Mouse (Mus musculus) heart, embryonic 11.5 days (tissue): Measurements from ENCODE around the gene Slc6a4. TPM values are rescaled to one million over a fixed set of nuclear protein-coding genes. Genes with fewer than 3 reads are reported as not detected.

Experiments
- ATAC-seq: fragments of 200-750 bp; cut with Nextera tagmentation; replicated peaks from 2 replicates; pipeline ENCODE4 v1.8.0; 2017; ENCODE audit warnings: moderate library complexity; ENCODE audit not compliant: insufficient number of reproducible peaks, low FRiP score, low TSS enrichment
- H3K27ac ChIP-seq: fragments of 300-500 bp; sonication (generic); 2 replicates; pipeline ENCODE4 v1.5.1; 2014; ENCODE audit warnings: mild to moderate bottlenecking, low read depth, low read length
- H3K27me3 ChIP-seq: fragments of 300-500 bp; sonication (generic); 2 replicates; pipeline ENCODE4 v1.6.1; 2014; ENCODE audit warnings: mild to moderate bottlenecking, low read length, mixed read lengths; ENCODE audit not compliant: control insufficient read depth, insufficient read depth
- H3K36me3 ChIP-seq: fragments of 300-500 bp; sonication (generic); 2 replicates; pipeline ENCODE4 v1.6.1; 2014; ENCODE audit warnings: mild to moderate bottlenecking, low read length, moderate library complexity, mixed read lengths; ENCODE audit not compliant: control insufficient read depth, insufficient read depth
- H3K4me1 ChIP-seq: fragments of 300-500 bp; sonication (generic); 2 replicates; pipeline ENCODE4 v1.6.1; 2014; ENCODE audit warnings: low read length; ENCODE audit not compliant: control insufficient read depth, insufficient read depth
- H3K4me2 ChIP-seq: fragments of 300-500 bp; sonication (generic); 2 replicates; pipeline ENCODE4 v1.6.1; 2014; ENCODE audit warnings: mild to moderate bottlenecking, moderate library complexity
- H3K4me3 ChIP-seq: fragments of 300-500 bp; sonication (generic); 2 replicates; pipeline ENCODE4 v1.5.1; 2014; ENCODE audit warnings: low read depth, low read length
- H3K9ac ChIP-seq: fragments of 300-500 bp; sonication (generic); 2 replicates; pipeline ENCODE4 v1.6.1; 2014; ENCODE audit warnings: mild to moderate bottlenecking, low read depth, low read length, moderate library complexity
- H3K9me3 ChIP-seq: fragments of 300-500 bp; sonication (generic); replicated peaks from 2 replicates; pipeline ENCODE4 v1.6.1; 2016; ENCODE audit warnings: low read length; ENCODE audit not compliant: control insufficient read depth
- WGBS: fragments of 180-500 bp; shearing (Covaris S2); extraction: QIAGEN DNeasy Blood & Tissue Kit; methylation state at CpG from one replicate; pipeline ENCODE4 v1.1.7; 2014; ENCODE audit not compliant: insufficient replicate concordance; 5-methylcytosine and 5-hydroxymethylcytosine counted together
- polyA plus RNA-seq: library from polyadenylated mRNA; unstranded; fragments of >200 nt; fragmentation: Nextera tagmentation; extraction: Ambion mirVana; gene quantifications from 2 replicates; pipeline ENCODE4 v1.2.1, GENCODE M21; 2014

Gene Slc6a4
- polyA plus RNA-seq: 1.5 and 2.2 TPM in 2 replicates

DNA sequence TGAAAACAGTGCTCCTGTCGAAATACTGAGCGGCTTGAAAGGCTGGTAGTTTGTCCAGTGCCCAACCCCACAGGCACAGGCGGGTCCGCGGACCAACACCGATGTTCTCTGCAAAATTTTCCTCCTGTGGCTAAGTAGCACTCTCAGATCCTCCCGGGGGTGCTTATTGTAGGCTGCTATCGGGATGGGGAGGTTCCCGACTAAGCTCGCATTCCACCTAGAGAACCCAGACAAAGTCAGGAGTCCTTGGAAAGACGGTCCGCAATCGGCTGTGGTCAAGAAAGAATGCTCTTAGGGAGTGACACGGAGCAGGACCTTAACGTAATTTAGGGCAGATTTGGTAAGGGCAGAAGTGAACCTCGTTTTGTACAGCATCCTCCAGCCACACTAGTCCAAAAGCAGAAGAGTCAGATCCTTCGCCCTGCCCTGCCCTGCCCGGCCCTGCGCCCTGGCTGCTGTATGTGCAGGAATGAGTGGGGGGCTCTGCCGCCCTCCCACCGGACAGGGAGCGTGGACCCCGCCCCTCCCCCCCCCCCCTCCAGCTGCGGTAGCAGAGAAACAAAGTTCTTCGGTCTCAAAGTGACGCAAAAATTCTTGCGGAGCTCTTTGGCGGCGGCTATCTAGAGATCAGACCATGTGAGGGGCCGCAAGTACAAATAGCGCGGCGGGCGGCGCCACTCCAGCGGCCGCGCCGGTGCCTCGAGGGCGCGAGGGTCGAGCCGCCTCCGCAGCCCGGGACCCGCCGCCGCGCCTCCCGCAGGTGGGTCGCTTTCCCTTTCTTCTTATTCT lies at the start of gene Slc6a4:
Gene Slc6a4, plus strand, starts transcription at position 688 of the 789 bp plus-strand sequence.
- H3K9me3 ChIP-seq: no peaks in the 10 kb centered on the region
- peaks cover 49% of the 10 kb centered on the region for H3K27me3 ChIP-seq
- H3K36me3 ChIP-seq: no peaks in the 10 kb centered on the region
- 1% methylated on average over 52 of the region's 52 CpGs for WGBS
- peak within 1 kb of the TSS; percentile 44; the same call in 1 of the 2 replicates for H3K9ac ChIP-seq
- H3K4me2 ChIP-seq: peak within 1 kb of the TSS; percentile 87
- peak within 1 kb of the TSS; percentile 47 for H3K4me3 ChIP-seq
- H3K27ac ChIP-seq: no peak within 1 kb of the TSS
- ATAC-seq: no peak
- H3K4me1 ChIP-seq: 0 out of 2 replicates have a peak, but pooled peaks cover 9% of the 10 kb centered on the region

DNA sequence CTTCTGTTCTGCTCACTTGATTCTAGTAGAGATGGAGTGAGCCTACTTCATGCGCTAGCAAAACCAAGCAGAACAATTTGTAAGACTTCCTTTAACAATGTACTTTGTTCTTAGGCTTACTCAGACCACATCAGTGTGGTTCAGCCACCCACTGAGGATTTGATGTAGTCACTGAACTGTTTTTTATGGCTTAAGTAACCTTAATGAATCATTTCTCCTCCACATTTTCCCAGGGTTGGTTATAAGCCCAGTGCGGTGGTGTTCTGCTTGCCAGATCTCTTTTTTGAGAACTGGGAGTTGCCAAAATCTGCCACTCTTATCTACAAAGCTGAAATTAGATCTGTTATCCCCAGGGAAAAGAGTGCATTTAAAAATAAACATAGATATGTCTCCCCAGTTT lies 44.9 kb upstream of the Slc6a4 start:
- Histone ChIP-seq H3K27me3 (no peaks in the 10 kb centered on the region), H3K4me2 (no peak overlapping the region), H3K4me1 (no peaks in the 10 kb centered on the region), H3K9ac (no peak overlapping the region), H3K36me3 (peaks cover 23% of the 10 kb centered on the region), H3K4me3 (no peak overlapping the region), H3K27ac (no peak overlapping the region), H3K9me3 (no peaks in the 10 kb centered on the region)
- WGBS: 77% methylated on average over 2 of the region's 2 CpGs
- no peak for ATAC-seq

DNA sequence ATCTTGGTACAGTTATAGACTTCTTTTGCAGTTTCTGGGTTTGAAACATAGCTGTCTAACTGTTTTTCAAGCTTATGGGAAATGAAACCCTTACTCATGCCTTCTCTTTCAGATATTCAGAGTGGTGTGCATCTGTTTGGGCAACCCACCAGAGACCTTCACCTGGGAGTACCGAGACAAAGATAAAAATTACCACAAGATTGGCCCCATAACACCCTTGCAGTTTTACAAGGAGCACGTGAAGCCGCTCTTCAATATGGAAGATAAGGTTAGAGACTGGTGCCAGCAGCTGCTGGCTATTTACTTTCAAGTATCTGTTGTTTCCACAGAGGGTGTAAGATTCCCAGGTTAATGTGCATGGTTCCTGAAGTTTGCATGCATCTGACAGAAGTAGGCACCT lies 32.7 kb upstream of the Slc6a4 start:
- Histone ChIP-seq H3K27ac (no peak overlapping the region), H3K4me3 (no peak overlapping the region), H3K4me1 (no peaks in the 10 kb centered on the region), H3K27me3 (no peaks in the 10 kb centered on the region), H3K4me2 (no peak overlapping the region), H3K9me3 (no peaks in the 10 kb centered on the region), H3K9ac (no peak overlapping the region), H3K36me3 (peaks cover 31% of the 10 kb centered on the region)
- WGBS: 92% methylated on average over 3 of the region's 3 CpGs
- no peak for ATAC-seq

DNA sequence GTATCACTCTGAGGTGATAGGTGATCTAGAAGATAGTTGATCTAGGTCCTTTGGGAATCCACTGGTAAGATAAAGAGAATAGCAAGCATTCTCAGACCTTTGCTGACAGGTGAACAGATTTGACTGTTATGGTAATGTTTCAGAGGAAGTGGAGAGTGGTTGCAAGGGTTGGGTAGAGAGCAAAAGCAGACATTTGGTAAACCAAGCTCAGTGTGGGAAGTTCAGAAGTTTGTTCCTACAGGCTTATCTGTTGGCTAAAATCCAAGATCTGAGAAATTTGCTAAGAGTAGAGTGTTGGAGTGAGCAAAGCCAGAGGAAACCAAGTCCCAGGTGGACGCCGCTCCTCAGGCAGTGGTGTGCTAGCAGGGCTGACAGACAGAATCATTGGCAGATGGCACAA lies 28.1 kb upstream of the Slc6a4 start:
- ATAC-seq: no peak
- Histone ChIP-seq H3K27me3 (no peaks in the 10 kb centered on the region), H3K36me3 (peaks cover 33% of the 10 kb centered on the region), H3K9ac (no peak overlapping the region), H3K9me3 (no peaks in the 10 kb centered on the region), H3K27ac (no peak overlapping the region), H3K4me2 (no peak overlapping the region), H3K4me1 (no peaks in the 10 kb centered on the region), H3K4me3 (no peak overlapping the region)
- WGBS: 56% methylated on average over 2 of the region's 2 CpGs

DNA sequence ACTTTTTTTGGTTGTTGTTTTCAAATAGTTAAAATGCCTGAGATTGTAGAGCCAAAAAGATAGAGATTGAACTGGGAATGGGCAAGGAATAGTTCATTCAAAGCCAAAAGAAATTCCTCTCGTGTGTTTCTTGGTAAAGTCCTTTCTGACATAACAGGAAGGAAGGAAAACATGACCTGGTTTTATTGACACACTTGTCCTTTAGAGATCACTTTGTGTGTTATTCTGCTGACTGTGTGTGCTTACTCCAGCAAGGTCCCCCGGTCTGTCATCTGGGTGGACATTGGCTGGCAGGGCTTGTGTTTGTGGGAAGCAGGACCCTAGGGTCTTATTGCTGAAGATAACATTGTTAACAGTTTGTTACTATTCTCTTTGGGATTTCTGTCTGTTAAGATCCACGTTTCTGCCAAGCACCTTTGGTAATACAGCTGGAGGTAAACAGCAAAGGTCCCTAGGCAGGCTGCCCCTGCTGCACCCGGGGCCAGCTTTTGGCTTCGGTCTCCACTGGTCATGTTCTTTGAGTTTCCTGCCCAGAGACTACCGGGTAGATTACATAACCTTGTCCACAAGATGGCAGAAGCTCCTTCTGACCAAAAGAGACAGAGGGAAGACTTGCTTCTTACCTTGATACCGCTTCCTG lies 23.6 kb upstream of the Slc6a4 start:
- no peak overlapping the region for H3K4me3 ChIP-seq
- no peaks in the 10 kb centered on the region for H3K9me3 ChIP-seq
- H3K27ac ChIP-seq: no peak overlapping the region
- H3K36me3 ChIP-seq: peaks cover 33% of the 10 kb centered on the region
- H3K4me1 ChIP-seq: no peaks in the 10 kb centered on the region
- H3K4me2 ChIP-seq: no peak overlapping the region
- 80% methylated on average over 7 of the region's 7 CpGs for WGBS
- H3K27me3 ChIP-seq: no peaks in the 10 kb centered on the region
- H3K9ac ChIP-seq: no peak overlapping the region
- no peak for ATAC-seq

DNA sequence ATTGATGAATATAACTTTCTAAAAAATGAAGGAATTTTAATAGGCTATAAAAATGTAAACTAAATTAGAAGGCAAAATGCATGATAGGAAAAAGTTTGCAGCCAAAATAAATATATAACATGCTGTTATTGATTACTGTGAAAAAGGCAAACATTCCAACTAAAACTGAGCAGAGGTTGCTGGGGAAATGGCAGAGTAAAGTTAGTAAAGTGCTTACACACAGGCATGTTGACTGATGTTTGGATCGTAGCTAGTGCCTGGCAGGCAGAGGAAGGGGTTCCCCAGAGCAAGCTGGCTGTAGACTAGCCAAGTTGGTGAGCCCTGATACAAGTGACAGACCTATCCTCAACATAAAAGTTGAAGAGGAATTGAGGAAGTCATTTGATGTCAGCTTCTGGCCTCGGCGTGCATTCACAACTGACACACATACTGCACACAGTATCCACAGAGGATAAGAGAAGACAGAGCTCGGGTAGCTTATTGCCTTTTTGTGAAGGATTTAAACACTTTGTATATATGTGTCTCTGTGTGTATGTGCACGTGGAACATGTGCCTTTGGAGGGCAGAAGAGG lies 16.7 kb upstream of the Slc6a4 start:
- H3K36me3 ChIP-seq: peaks cover 21% of the 10 kb centered on the region
- H3K4me1 ChIP-seq: 0 out of 2 replicates have a peak, but pooled peaks cover 2% of the 10 kb centered on the region
- 77% methylated on average over 5 of the region's 5 CpGs for WGBS
- H3K27me3 ChIP-seq: no peaks in the 10 kb centered on the region
- H3K9me3 ChIP-seq: no peaks in the 10 kb centered on the region
- H3K4me2 ChIP-seq: no peak overlapping the region
- H3K27ac ChIP-seq: no peak overlapping the region
- no peak overlapping the region for H3K4me3 ChIP-seq
- no peak overlapping the region for H3K9ac ChIP-seq
- ATAC-seq: no peak

DNA sequence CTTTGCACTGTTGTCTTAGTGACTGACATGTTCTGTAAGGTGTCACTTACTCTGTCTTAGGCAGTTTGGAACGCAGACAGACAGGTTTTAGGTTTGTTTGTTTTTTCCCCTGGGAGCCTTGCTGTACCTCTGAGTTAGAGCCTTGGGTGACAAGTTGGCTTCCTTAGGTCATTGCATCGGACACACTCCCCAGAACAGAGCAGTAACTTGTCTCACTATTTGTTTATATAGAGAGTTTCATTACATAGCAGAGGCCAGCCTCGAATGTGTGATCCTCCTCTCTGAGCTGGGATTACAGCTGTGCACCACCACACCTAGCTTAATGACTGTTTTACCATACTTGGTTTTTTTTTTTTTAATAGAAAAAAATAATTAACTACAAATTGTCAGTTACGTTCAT lies 16.0 kb upstream of the Slc6a4 start:
- 79% methylated on average over 4 of the region's 4 CpGs for WGBS
- no peak for ATAC-seq
- peaks cover 24% of the 10 kb centered on the region for H3K36me3 ChIP-seq

DNA sequence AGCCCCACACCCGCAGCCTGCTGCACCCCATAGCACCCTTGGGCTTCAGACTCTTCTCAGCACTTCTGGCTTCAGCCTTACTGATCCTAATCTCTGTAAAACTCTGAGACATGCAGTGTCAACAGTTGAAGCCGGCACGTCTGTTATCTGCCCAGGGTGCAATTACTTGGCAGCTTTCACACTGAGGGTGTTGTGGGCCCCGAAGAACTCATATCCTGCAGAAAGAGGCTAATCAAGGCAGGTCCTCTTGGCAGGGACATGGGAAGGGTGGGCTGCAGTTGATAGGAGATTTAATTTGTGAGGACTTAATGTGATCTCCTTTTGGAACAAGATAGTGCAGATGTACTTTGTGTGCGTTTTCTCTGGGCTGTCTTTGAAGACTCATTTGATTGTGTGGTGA lies 14.8 kb upstream of the Slc6a4 start:
- Histone ChIP-seq H3K36me3 (peaks cover 22% of the 10 kb centered on the region), H3K4me1 (0 out of 2 replicates have a peak, but pooled peaks cover 2% of the 10 kb centered on the region), H3K4me3 (no peak overlapping the region), H3K4me2 (no peak overlapping the region), H3K9ac (no peak overlapping the region), H3K27ac (no peak overlapping the region), H3K27me3 (no peaks in the 10 kb centered on the region), H3K9me3 (no peaks in the 10 kb centered on the region)
- ATAC-seq: no peak
- WGBS: 61% methylated on average over 5 of the region's 5 CpGs

More for the DNA sequence above, 16.0 kb upstream of the Slc6a4 start:
- Histone ChIP-seq H3K4me2 (no peak overlapping the region), H3K27me3 (no peaks in the 10 kb centered on the region), H3K4me1 (0 out of 2 replicates have a peak, but pooled peaks cover 2% of the 10 kb centered on the region), H3K4me3 (no peak overlapping the region), H3K9ac (no peak overlapping the region), H3K27ac (no peak overlapping the region), H3K9me3 (no peaks in the 10 kb centered on the region)
